Mouse (Mus musculus) hindlimb bud, embryonic 11.5 days (tissue): ENCODE results near the gene Mllt10.

Experiments used
- DNase-seq: peaks from one replicate; pipeline ENCODE4 v3.0.0-alpha.2; 2012; ENCODE audit warnings: low read depth, low spot score; ENCODE audit errors: extremely low spot score

Gene Mllt10

GRCm38 (mm10) chr2:18055016-18055928 lies at the start of gene Mllt10:
TSS of gene Mllt10 (plus strand) at chr2:18055237.
- DNase-seq, result no peak

GRCm38 (mm10) chr2:18011226-18011625 lies 43.8 kb upstream of the Mllt10 start:
- no peak for DNase-seq

DNA sequence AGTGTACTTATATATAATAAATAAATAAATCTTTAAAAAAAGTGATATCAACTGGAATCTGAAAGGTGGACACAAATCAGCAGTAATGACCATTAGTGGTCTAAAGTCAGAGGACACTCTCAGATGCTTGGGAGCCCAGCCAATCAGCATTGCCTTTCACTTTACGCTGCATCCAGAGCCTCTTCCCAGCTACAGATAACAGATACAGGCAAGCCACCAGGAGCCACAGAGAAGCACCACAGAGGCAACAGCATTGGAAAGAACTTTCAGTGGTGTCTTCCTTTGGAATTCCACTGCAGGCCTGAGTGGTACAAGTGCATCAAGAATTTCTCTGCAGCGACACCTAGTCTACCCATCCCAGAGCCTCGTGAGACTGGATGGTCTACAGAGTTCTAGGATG lies 42.2 kb upstream of the Mllt10 start:
- no peak for DNase-seq

GRCm38 (mm10) chr2:18015581-18015980 lies 39.5 kb upstream of the Mllt10 start:
- no peak for DNase-seq

DNA sequence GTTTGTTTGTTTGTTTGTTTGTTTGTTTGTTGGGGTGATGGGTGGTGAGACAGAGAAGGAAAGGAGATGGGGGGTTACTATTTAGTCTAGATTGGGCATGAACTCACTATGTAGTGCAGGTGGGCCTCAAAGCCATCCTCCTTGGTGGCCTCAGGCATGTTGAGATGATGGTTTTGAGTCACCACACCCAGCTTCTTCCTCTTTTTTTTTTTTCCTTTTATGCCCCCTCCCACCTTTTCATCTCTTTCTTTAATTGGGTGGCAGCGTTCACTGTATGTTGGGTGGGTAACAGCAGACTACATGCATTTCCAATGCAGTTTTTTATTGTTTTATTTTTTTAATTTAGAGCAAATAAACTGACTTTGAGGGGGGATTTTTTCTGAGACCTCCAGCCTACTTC lies 38.4 kb upstream of the Mllt10 start:
- DNase-seq, result no peak

- no peak for DNase-seq
Measured at GRCm38 (mm10) chr2:18017321-18017720, 37.7 kb upstream of the Mllt10 start.

DNA sequence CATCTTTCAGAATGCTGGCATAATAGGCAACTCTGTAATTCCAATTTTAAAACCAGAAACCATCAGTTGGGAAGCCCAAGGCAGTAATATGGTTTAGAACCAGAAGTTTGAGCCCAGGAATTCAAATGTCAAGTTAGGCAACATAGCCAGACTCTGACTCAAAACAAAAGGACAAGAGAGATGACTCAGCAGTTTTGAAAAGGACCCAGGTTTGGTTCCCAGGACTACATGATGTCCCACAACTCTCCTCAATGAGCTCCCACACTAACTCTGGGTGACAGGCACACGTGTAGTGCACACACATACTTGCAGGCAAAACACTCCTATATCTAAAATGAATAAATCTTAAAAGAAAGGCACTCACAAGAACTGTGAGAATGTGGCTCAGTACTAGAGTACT lies 35.9 kb upstream of the Mllt10 start:
- DNase-seq, result no peak

DNA sequence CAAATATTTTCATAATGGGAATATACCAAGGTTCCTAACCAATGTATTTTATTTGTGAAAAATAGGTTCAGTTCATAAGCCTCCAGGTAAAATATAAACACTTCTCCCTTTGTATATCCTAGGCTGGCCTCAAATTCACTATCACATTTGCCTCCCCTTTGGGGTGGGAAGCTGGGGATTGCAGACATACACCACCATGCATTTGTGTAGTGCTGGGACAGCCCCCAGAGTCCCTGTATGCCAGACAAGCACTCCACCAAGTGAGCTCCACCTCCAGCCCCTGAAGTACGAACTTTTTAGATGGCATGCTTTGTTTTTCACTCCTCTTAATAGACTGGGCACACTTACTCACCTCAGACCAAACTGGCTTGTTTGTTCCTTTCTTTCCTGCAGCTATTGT lies 32.2 kb upstream of the Mllt10 start:
- DNase-seq, result no peak

GRCm38 (mm10) chr2:18025116-18025515 lies 29.9 kb upstream of the Mllt10 start:
- DNase-seq, result no peak

DNA sequence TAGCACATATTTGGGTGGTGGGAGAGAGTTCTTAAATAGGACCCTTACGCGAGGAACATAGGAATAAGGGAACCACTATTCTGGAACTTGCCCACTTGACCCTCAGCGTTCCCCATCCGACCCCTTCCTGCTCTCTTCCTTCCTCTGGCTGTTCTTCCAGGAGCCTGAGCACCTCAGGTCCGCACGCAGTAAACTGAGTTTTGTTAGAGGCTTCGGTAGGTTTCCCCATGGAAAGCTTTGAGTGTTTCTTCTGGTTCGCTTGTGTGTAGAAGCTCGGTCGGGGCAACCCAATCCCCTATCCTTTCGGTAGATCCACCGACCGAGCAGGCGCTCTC lies 29.3 kb upstream of the Mllt10 start:
- DNase-seq, result no peak

DNA sequence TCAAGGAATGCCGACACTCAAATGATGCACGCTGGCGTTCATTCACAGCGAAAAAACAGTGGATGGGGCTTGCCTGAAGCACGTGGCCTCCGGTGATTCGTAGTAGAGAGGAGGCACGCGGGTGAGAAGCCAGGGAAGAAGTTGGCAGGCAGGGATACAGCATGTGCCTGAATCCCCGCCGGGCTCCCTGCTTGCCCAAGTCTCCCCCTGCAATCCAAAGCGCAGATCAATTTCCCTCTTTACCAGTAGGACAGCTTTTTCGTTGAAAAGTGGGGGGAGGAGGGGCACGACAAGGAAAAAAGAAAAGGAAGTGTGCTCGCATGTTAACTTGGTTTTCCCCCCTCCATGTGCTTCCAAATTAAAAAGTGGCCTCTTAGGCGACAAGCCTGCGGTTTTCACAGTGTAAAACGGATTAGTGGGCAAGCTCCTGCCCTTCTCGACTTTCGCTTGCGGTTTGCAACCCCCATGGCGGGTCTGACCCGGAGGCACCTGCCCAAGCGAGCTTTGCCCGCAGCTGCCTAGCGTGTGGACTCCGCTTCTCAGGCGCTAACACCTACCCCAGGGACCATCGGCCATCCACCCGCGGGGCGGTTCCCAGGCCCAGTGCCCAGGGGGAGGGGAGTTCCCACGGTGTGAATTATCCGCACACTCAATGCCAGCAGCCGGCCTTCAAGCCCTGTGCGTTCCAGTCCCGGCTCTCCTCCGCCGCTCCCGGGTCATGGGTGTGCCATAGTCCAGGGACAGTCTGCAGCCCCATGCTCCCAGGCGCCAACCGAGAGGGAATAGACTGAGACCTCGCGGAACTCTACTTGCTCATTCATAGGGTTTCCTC lies 28.7 kb upstream of the Mllt10 start:
- no peak for DNase-seq

- DNase-seq, result peak; percentile 94
Measured at GRCm38 (mm10) chr2:18027448-18028139, 27.4 kb upstream of the Mllt10 start.

- no peak for DNase-seq
Measured at GRCm38 (mm10) chr2:18028140-18029021, 26.7 kb upstream of the Mllt10 start.

- DNase-seq, result no peak
Measured at GRCm38 (mm10) chr2:18029656-18030055, 25.4 kb upstream of the Mllt10 start.

- DNase-seq, result no peak
Measured at GRCm38 (mm10) chr2:18030581-18030980, 24.5 kb upstream of the Mllt10 start.

GRCm38 (mm10) chr2:18031271-18031821 lies 23.7 kb upstream of the Mllt10 start:
- no peak for DNase-seq

- no peak for DNase-seq
Measured at GRCm38 (mm10) chr2:18031831-18032537, 23.1 kb upstream of the Mllt10 start.

- DNase-seq, result no peak
Measured at GRCm38 (mm10) chr2:18032538-18032895, 22.5 kb upstream of the Mllt10 start.
